Mouse (Mus musculus) embryonic fibroblast, embryonic 13.5 days (primary cell): ENCODE measurements around the gene Ambra1. TPM values are rescaled to one million over a fixed set of nuclear protein-coding genes. Genes with fewer than 3 reads are reported as not detected.
"Not testable (repeated sequence)": the region's sequence is repeated elsewhere in the genome, so short reads cannot be mapped to it uniquely, and the experiment has no call there.

ENCODE experiments used
- H3K27ac ChIP-seq: 2 replicates; pipeline ENCODE4 v1.5.1; 2012; ENCODE audit warnings: low read length, control low read depth, inconsistent platforms; ENCODE audit not compliant: insufficient read depth
- H3K4me1 ChIP-seq: 2 replicates; pipeline ENCODE4 v1.6.1; 2011; ENCODE audit warnings: low read length; ENCODE audit not compliant: control insufficient read depth, insufficient read depth
- H3K4me3 ChIP-seq: 2 replicates; pipeline ENCODE4 v1.5.1; 2011; ENCODE audit warnings: mild to moderate bottlenecking, control low read depth, low read length; ENCODE audit not compliant: insufficient read depth
- CTCF ChIP-seq: IDR thresholded peaks from 2 replicates; pipeline ENCODE4 v1.5.1; 2011; ENCODE audit warnings: mild to moderate bottlenecking, control low read depth, low read length, moderate library complexity, borderline replicate concordance; ENCODE audit not compliant: insufficient read depth
- POLR2A ChIP-seq: IDR thresholded peaks from 2 replicates; pipeline ENCODE4 v1.6.1; 2011; ENCODE audit warnings: low read depth, mild to moderate bottlenecking, control low read depth, low read length, moderate library complexity
- polyA plus RNA-seq: library from polyadenylated mRNA; stranded (reverse); fragments of >200 nt; gene quantifications from 2 replicates; pipeline ENCODE4 v1.2.4, GENCODE M21; 2011; ENCODE audit warnings: low read depth; ENCODE audit not compliant: missing spikeins, insufficient read length

The Ambra1 gene
- polyA plus RNA-seq, 1 experiment = 23.8 TPM

DNA sequence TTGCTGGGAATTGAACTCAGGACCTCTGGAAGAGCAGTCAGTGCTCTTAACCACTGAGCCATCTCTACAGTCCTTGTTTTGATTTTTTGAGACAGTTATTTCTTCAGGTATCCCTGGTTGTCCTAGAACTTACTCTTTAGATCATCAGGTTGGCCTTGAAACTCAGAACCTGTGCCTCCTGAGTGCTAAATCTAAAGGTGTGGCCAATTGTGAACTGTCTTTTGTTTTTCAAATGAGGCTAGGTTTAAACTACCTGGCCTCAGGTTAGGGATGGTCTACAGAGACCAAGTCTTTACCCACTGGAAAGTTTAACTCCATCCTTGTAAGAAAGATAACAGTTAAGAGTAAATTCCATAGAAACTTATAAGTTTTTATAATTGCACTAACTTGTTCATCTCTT, 23.5 kb upstream of the Ambra1 start:
- H3K4me3 ChIP-seq = no peak overlapping the region
- 0 out of 2 replicates have a peak, but pooled peaks cover 3% of the 10 kb centered on the region for H3K4me1 ChIP-seq
- TF ChIP-seq CTCF = no peak
- no peak for TF ChIP-seq POLR2A
- H3K27ac ChIP-seq = no peak overlapping the region

DNA sequence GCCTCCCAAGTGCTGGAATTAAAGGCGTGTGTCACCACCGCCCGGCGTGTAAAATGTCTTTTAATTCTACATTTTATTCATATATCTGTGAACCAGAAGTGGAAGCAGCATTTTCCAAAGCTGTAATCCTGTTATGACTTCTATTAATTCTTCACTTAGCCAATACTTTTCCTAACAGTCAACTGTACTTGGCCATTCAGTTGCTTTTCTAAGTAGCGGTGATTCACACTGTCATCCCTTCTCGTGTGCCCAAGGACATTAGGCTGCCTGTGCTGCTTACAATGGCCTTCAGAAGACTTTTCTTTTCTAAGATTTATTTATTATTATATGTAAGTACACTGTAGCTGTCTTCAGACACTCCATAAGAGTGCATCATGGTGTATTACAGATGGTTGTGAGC, 21.6 kb upstream of the Ambra1 start:
- TF ChIP-seq CTCF (no peak), POLR2A (no peak)
- 0 out of 2 replicates have a peak, but pooled peaks cover 3% of the 10 kb centered on the region for H3K4me1 ChIP-seq
- H3K4me3 ChIP-seq = no peak overlapping the region
- H3K27ac ChIP-seq = no peak overlapping the region

DNA sequence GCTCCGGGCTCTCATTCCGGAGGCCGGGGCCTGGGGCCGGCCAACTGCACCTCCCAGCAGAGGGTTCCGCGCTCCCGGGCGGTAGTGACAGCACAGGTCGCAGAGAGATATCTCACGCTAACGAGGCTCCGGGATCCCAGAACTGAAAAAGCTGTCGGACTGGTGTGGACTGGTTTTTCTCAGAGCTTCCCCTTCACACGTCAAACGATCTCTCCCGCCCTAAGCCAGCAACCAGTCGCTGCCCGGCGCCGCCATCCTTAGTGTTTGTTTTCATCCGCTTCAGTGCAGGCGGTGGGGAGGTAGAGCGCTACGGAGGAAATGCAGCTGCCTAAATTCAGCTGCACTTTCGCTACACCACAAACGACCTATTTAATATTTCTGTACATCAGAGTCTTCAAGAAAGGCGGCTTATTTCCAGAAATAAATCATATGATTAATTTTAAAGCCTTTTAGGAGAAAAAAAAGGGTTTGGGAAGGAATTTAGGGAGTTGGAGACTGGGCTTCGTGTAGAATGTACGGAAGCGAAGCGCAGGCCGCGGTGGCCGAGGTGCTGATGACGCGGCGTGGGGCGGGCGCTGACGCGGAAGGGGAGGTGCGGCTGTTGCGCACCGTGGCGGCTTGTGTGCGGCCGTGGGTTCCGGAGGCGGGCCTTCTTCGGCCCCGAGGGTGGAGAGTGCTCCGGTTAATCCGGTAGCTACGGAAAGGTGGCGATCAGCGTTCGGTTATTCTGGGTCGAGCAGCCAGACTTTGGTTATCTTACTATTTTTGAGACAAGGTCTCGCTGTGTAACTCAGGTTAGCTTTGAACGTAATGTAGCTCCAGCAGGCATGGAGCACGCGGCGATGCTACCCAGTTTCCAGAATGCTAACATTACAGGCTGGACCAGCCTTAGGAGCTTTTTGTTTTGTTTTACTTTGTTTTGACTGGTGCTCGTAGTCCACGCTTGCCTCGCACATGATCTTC, 19.4 kb upstream of the Ambra1 start, which contains the start of the genes Atg13 and Harbi1:
Gene Atg13 (minus strand): TSS at position 305 of the 963 bp plus-strand sequence.
Gene Harbi1 (plus strand): TSS at position 581 of the 963 bp plus-strand sequence.
- 0 out of 2 replicates have a peak, but pooled peaks cover 3% of the 10 kb centered on the region for H3K4me1 ChIP-seq
- H3K4me3 ChIP-seq = peak within 1 kb of the TSS; percentile 86
- TF ChIP-seq CTCF (no peak), POLR2A (peak; percentile 92)

DNA sequence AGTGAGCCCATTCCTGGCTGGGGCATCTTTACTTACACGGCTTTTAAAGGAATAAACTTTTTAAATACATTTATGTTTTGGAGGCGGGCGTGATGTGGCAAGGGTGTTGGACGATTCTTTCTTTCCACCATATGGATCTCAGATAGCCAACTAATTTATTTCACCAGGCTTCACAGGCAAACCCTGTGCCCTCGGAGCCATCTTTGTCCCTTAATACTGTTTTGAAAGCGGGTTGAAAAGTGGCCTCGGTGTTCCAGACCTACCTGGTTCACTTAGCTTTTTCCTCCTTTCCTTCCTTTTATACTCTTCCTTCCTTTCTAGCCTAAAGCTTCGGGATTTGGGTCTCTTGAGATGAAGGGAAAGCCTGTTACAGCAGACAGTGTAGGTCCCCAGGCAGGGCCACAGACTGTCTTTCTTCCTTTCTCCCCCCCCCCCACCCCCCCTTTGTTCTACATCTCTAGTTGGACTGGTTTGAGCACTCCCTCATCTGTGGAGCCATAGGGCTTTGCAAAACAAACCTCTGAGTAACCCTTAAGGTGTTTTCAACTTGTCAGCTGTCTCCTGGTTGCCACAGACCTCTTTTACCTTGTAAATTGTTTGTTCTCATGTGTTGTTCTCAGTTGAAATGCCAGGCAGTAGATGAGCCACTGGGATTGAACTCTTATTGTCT, 18.5 kb upstream of the Ambra1 start:
- Histone ChIP-seq H3K4me1 (0 out of 2 replicates have a peak, but pooled peaks cover 3% of the 10 kb centered on the region), H3K4me3 (peak overlapping the region; percentile 86), H3K27ac (peak overlapping the region; percentile 63)
- TF ChIP-seq CTCF (no peak), POLR2A (no peak)

More for the DNA sequence above, 19.4 kb upstream of the Ambra1 start, which contains the start of the genes Atg13 and Harbi1:
- H3K27ac ChIP-seq = peak within 1 kb of the TSS; percentile 63

DNA sequence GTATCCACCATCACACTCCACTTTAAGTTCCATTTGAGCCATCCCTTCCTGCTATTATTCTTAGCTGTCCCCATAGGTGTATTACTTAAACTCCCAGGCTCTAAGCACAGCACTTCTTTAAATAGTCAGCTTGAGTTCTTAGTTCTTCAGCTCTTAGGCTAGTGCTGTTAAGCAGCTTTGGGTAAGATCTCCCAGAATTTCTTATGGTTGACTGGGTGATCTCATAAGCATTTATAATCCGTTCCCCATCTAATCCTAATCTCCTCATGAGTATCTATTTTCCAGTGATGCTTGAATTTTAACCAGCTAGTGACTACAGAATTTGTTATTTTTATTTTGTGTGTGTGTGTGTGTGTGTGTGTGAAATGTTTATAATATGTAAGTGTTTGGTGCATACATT, 15.0 kb upstream of the Ambra1 start:
- H3K4me1 ChIP-seq = no peaks in the 10 kb centered on the region
- no peak for TF ChIP-seq CTCF
- TF ChIP-seq POLR2A = no peak
- H3K27ac ChIP-seq = no peak overlapping the region
- no peak overlapping the region for H3K4me3 ChIP-seq

DNA sequence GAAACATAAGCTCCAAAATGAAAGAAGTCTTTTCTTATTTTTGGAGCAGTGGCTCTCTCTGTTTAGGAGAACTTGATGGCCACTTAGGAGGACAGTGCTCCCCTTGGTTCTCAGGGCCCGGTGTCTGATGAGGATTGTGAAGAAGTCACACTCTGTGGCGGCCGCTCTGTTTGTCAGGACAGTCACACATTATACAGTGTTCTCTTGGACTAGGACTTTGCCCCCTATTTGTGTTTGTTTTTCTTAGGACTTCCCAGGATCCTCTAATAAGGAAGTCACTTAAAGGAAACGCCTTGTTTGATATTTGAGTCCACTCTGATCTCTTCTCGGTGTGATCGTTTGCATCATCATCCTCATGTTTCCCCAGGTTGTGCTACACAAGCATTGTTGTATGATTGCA, 11.7 kb upstream of the Ambra1 start:
- H3K27ac ChIP-seq = no peak overlapping the region
- H3K4me1 ChIP-seq = no peaks in the 10 kb centered on the region
- no peak overlapping the region for H3K4me3 ChIP-seq
- TF ChIP-seq CTCF (no peak), POLR2A (no peak)

DNA sequence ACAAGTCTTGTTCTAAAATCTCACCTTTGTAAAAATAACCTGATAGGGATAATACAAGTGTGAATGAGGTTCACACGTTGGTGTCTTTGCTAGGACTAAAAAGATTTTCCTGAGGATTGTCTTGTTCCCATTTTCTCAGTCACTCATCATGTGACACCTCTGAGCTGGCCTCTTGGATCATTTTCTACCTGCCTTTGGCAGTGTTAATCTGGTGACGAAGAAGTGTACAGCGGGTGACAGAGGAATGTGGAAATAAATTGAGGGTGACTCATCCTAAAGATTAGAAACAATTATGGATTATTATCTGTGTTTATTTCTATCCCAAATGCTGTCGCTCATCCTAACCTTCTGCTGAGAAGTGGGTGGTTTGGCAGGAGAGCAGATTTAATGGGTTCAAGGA, 6.6 kb upstream of the Ambra1 start:
- TF ChIP-seq CTCF (no peak), POLR2A (no peak)
- Histone ChIP-seq H3K4me3 (no peak overlapping the region), H3K4me1 (no peaks in the 10 kb centered on the region), H3K27ac (no peak overlapping the region)

DNA sequence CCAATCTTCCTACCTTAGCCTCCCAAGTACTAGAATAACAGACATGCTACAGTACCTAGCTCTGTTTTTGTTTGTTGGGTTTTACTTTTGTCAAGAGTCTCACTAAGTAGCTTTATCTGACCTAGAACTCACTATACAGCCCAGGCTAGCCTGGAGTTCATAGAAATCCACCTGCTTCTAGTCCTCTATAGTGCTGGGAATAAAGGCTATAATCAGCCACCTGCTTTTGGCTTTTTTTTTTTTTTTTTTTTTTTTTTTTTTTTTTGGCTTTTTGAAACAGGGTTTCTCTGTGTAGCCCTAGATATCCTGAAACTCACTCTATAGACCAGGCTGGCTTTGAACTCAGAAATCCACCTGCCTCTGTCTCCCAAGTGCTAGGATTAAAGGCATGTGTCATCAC, 6.0 kb upstream of the Ambra1 start:
- H3K4me3 ChIP-seq = no peak overlapping the region
- no peaks in the 10 kb centered on the region for H3K4me1 ChIP-seq
- no peak overlapping the region for H3K27ac ChIP-seq
- no peak for TF ChIP-seq POLR2A

DNA sequence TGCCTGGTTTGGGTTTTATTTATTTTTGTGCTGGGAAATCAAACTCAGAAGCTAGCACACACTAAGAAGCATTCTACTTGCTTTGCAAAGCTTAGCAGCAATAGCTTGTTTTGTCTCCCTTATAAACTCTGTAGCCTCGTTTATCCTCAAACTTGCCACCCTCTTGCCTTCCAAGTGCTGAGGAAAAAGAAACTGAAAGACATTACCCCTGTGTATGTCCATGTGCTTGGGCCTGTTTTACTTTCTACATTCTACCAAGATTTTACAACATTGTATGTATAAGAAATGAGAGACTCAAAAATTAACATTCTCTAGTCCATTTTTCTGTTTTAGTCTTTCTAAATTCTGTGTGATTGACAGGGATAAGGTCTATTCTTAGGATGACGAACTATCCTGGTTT, 5.2 kb upstream of the Ambra1 start:
- Histone ChIP-seq H3K4me1 (no peaks in the 10 kb centered on the region), H3K27ac (no peak overlapping the region), H3K4me3 (no peak overlapping the region)
- TF ChIP-seq POLR2A (no peak), CTCF (no peak)

DNA sequence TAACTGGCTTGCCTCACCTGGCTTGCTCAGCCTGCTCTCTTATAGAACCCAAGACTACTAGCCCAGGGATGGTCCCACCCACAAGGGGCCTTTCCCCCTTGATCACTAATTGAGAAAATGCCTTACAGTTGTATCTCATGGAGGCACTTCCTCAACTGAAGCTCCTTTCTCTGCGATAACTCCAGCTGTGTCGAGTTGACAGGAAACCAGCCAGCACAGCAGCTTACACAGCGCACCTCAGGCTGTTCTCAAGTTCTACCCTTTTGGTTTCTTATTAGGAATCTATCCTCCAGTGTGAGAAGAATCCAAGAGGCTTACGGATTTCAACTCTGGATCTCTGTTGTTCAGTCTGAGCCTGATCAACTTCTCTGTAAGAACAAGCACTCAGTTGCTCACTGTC, 4.5 kb upstream of the Ambra1 start:
- not testable (repeated sequence) for H3K27ac ChIP-seq, H3K4me1 ChIP-seq

More for the DNA sequence above, 4.5 kb upstream of the Ambra1 start:
- not testable (repeated sequence) for H3K4me3 ChIP-seq
